Mouse (Mus musculus) forebrain, embryonic 16.5 days (tissue): Measurements from ENCODE around the gene Nek10. TPM values are rescaled to one million over a fixed set of nuclear protein-coding genes. Genes with fewer than 3 reads are reported as not detected.

Source experiments
- ATAC-seq: fragments of 200-750 bp; cut with Nextera tagmentation; 2 replicates; pipeline ENCODE4 v1.8.0; 2017; ENCODE audit warnings: mild to moderate bottlenecking, moderate library complexity
- H3K27ac ChIP-seq: fragments of 300-500 bp; sonication (generic); 2 replicates; pipeline ENCODE4 v1.5.1; 2014; ENCODE audit warnings: low read length, control low read depth
- H3K27me3 ChIP-seq: fragments of 300-500 bp; sonication (generic); replicated peaks from 2 replicates; pipeline ENCODE4 v1.6.1; 2014; ENCODE audit warnings: low read length; ENCODE audit not compliant: control insufficient read depth, insufficient read depth
- H3K36me3 ChIP-seq: fragments of 300-500 bp; sonication (generic); 2 replicates; pipeline ENCODE4 v1.6.1; 2014; ENCODE audit not compliant: control insufficient read depth, insufficient read depth
- H3K4me1 ChIP-seq: fragments of 300-500 bp; sonication (generic); replicated peaks from 2 replicates; pipeline ENCODE4 v1.6.1; 2014; ENCODE audit warnings: low read length; ENCODE audit not compliant: control insufficient read depth, insufficient read depth
- H3K4me2 ChIP-seq: fragments of 300-500 bp; sonication (generic); 2 replicates; pipeline ENCODE4 v1.6.1; 2014; ENCODE audit warnings: mild to moderate bottlenecking, low read length, control low read depth
- H3K4me3 ChIP-seq: fragments of 300-500 bp; sonication (generic); replicated peaks from 2 replicates; pipeline ENCODE4 v1.5.1; 2014; ENCODE audit warnings: mild to moderate bottlenecking, low read length, control low read depth
- H3K9ac ChIP-seq: fragments of 300-500 bp; sonication (generic); replicated peaks from 2 replicates; pipeline ENCODE4 v1.6.1; 2014; ENCODE audit warnings: low read depth, low read length, control low read depth
- H3K9me3 ChIP-seq: fragments of 300-500 bp; sonication (generic); 2 replicates; pipeline ENCODE4 v1.6.1; 2016; ENCODE audit warnings: low read length; ENCODE audit not compliant: control insufficient read depth
- WGBS: fragments of 180-500 bp; shearing (Covaris S2); extraction: QIAGEN DNeasy Blood & Tissue Kit; methylation state at CpG from one replicate; pipeline ENCODE4 v1.1.7; 2014; 5-methylcytosine and 5-hydroxymethylcytosine counted together
- polyA plus RNA-seq: library from polyadenylated mRNA; unstranded; fragments of >200 nt; fragmentation: Nextera tagmentation; extraction: Ambion mirVana; gene quantifications from 2 replicates; pipeline ENCODE4 v1.2.1, GENCODE M21; 2015

Nek10 gene
- polyA plus RNA-seq, 1 experiment from 2014 or later, result 0.11 TPM

- Histone ChIP-seq H3K9ac (no peak overlapping the region), H3K4me2 (no peak overlapping the region), H3K4me3 (no peak overlapping the region), H3K4me1 (no peaks in the 10 kb centered on the region), H3K36me3 (peaks cover 7% of the 10 kb centered on the region; the same call in 1 of the 2 replicates), H3K27me3 (no peaks in the 10 kb centered on the region), H3K27ac (no peak overlapping the region), H3K9me3 (no peaks in the 10 kb centered on the region)
- ATAC-seq, result 0 out of 2 replicates have a peak, but pooled peaks have one; percentile 43
- 73% methylated on average over 5 of the region's 5 CpGs for WGBS
These were observed 1.4 kb downstream of the Nek10 start for GRCm38 (mm10) chr14:14804518-14805212.

- WGBS, result 75% methylated on average over 12 of the region's 12 CpGs
- Histone ChIP-seq H3K9ac (no peak overlapping the region), H3K27me3 (no peaks in the 10 kb centered on the region), H3K4me1 (no peaks in the 10 kb centered on the region), H3K36me3 (no peaks in the 10 kb centered on the region), H3K4me2 (no peak overlapping the region), H3K9me3 (no peaks in the 10 kb centered on the region), H3K4me3 (no peak overlapping the region), H3K27ac (no peak overlapping the region)
- peak; percentile 75 for ATAC-seq
These were observed 29.5 kb downstream of the Nek10 start for GRCm38 (mm10) chr14:14832520-14833240.

GRCm38 (mm10) chr14:14833498-14833897 lies 30.3 kb downstream of the Nek10 start:
- no peak for ATAC-seq
- Histone ChIP-seq H3K4me3 (no peak overlapping the region), H3K36me3 (no peaks in the 10 kb centered on the region), H3K4me1 (no peaks in the 10 kb centered on the region), H3K9me3 (no peaks in the 10 kb centered on the region), H3K27me3 (no peaks in the 10 kb centered on the region), H3K4me2 (no peak overlapping the region), H3K9ac (no peak overlapping the region), H3K27ac (no peak overlapping the region)
- 79% methylated on average over 1 of the region's 1 CpGs for WGBS

- Histone ChIP-seq H3K4me1 (no peaks in the 10 kb centered on the region), H3K27ac (no peak overlapping the region), H3K36me3 (no peaks in the 10 kb centered on the region), H3K9ac (no peak overlapping the region), H3K4me2 (no peak overlapping the region), H3K9me3 (no peaks in the 10 kb centered on the region), H3K27me3 (no peaks in the 10 kb centered on the region), H3K4me3 (no peak overlapping the region)
- no peak for ATAC-seq
- WGBS, result 77% methylated on average over 2 of the region's 2 CpGs
These were observed 31.1 kb downstream of the Nek10 start for GRCm38 (mm10) chr14:14834266-14834665.

GRCm38 (mm10) chr14:14837627-14838026 lies 34.4 kb downstream of the Nek10 start:
- no peaks in the 10 kb centered on the region for H3K4me1 ChIP-seq
- ATAC-seq, result no peak
- H3K36me3 ChIP-seq, result no peaks in the 10 kb centered on the region
- H3K9ac ChIP-seq, result no peak overlapping the region
- H3K27me3 ChIP-seq, result no peaks in the 10 kb centered on the region
- H3K27ac ChIP-seq, result no peak overlapping the region
- no peak overlapping the region for H3K4me3 ChIP-seq
- H3K9me3 ChIP-seq, result no peaks in the 10 kb centered on the region
- 83% methylated on average over 4 of the region's 4 CpGs for WGBS
- no peak overlapping the region for H3K4me2 ChIP-seq

- Histone ChIP-seq H3K4me2 (no peak overlapping the region), H3K4me1 (no peaks in the 10 kb centered on the region), H3K36me3 (no peaks in the 10 kb centered on the region), H3K4me3 (no peak overlapping the region), H3K9ac (no peak overlapping the region), H3K27me3 (no peaks in the 10 kb centered on the region), H3K9me3 (no peaks in the 10 kb centered on the region), H3K27ac (no peak overlapping the region)
- WGBS, result 54% methylated on average over 1 of the region's 1 CpGs
- no peak for ATAC-seq
These were observed 34.9 kb downstream of the Nek10 start for GRCm38 (mm10) chr14:14838109-14838508.

GRCm38 (mm10) chr14:14842734-14843530 lies 39.7 kb downstream of the Nek10 start:
- no peak for ATAC-seq
- no peak overlapping the region for H3K9ac ChIP-seq
- H3K36me3 ChIP-seq, result no peaks in the 10 kb centered on the region
- no peak overlapping the region for H3K4me3 ChIP-seq
- no peak overlapping the region for H3K27ac ChIP-seq
- H3K27me3 ChIP-seq, result no peaks in the 10 kb centered on the region
- no peak overlapping the region for H3K4me2 ChIP-seq
- no peaks in the 10 kb centered on the region for H3K9me3 ChIP-seq
- no peaks in the 10 kb centered on the region for H3K4me1 ChIP-seq
- 74% methylated on average over 8 of the region's 8 CpGs for WGBS

GRCm38 (mm10) chr14:14852838-14853237 lies 49.6 kb downstream of the Nek10 start:
- Histone ChIP-seq H3K4me1 (no peaks in the 10 kb centered on the region), H3K4me2 (no peak overlapping the region), H3K9me3 (no peaks in the 10 kb centered on the region), H3K36me3 (no peaks in the 10 kb centered on the region), H3K4me3 (no peak overlapping the region), H3K9ac (no peak overlapping the region), H3K27ac (no peak overlapping the region), H3K27me3 (no peaks in the 10 kb centered on the region)
- 68% methylated on average over 3 of the region's 3 CpGs for WGBS
- no peak for ATAC-seq

- H3K4me3 ChIP-seq, result no peak overlapping the region
- H3K36me3 ChIP-seq, result no peaks in the 10 kb centered on the region
- H3K4me1 ChIP-seq, result peaks cover 3% of the 10 kb centered on the region; the same call in 1 of the 2 replicates
- H3K9ac ChIP-seq, result no peak overlapping the region
- H3K27me3 ChIP-seq, result no peaks in the 10 kb centered on the region
- WGBS, result 42% methylated on average over 3 of the region's 3 CpGs
- ATAC-seq, result no peak
- H3K4me2 ChIP-seq, result no peak overlapping the region
- no peak overlapping the region for H3K27ac ChIP-seq
- H3K9me3 ChIP-seq, result no peaks in the 10 kb centered on the region
These were observed 57.1 kb downstream of the Nek10 start for GRCm38 (mm10) chr14:14860331-14860730.
